Mouse (Mus musculus) intestine, embryonic 16.5 days (tissue): ENCODE data around the gene Hmox2. TPM values are rescaled to one million over a fixed set of nuclear protein-coding genes. Genes with fewer than 3 reads are reported as not detected.
"Not testable (repeated sequence)": the region's sequence is repeated elsewhere in the genome, so short reads cannot be mapped to it uniquely, and the experiment has no call there.

ENCODE experiments used
- ATAC-seq: fragments of 200-750 bp; cut with Nextera tagmentation; 2 replicates; pipeline ENCODE4 v1.8.0; 2017; ENCODE audit warnings: moderate TSS enrichment, moderate library complexity
- H3K27ac ChIP-seq: fragments of 300-500 bp; sonication (generic); 2 replicates; pipeline ENCODE4 v1.5.1; 2014; ENCODE audit warnings: mild to moderate bottlenecking, low read length
- H3K27me3 ChIP-seq: fragments of 300-500 bp; sonication (generic); replicated peaks from 2 replicates; pipeline ENCODE4 v1.6.1; 2014; ENCODE audit warnings: low read length, control low read depth, mixed read lengths; ENCODE audit not compliant: control insufficient read depth, insufficient read depth
- H3K36me3 ChIP-seq: fragments of 300-500 bp; sonication (generic); 2 replicates; pipeline ENCODE4 v1.6.1; 2014; ENCODE audit warnings: low read length, control low read depth; ENCODE audit not compliant: control insufficient read depth, insufficient read depth
- H3K4me1 ChIP-seq: fragments of 300-500 bp; sonication (generic); 2 replicates; pipeline ENCODE4 v1.6.1; 2014; ENCODE audit warnings: low read length, control low read depth, mixed read lengths; ENCODE audit not compliant: control insufficient read depth, insufficient read depth
- H3K4me2 ChIP-seq: fragments of 300-500 bp; sonication (generic); 2 replicates; pipeline ENCODE4 v1.6.1; 2014; ENCODE audit warnings: low read depth, low read length, control low read depth
- H3K4me3 ChIP-seq: fragments of 300-500 bp; sonication (generic); 2 replicates; pipeline ENCODE4 v1.5.1; 2014; ENCODE audit warnings: mild to moderate bottlenecking, low read length
- H3K9ac ChIP-seq: fragments of 300-500 bp; sonication (generic); 2 replicates; pipeline ENCODE4 v1.6.1; 2014; ENCODE audit warnings: low read depth, low read length
- H3K9me3 ChIP-seq: fragments of 300-500 bp; sonication (generic); 2 replicates; pipeline ENCODE4 v1.6.1; 2016; ENCODE audit warnings: low read length, control low read depth; ENCODE audit not compliant: control insufficient read depth
- WGBS: fragments of 180-500 bp; shearing (Covaris S2); extraction: QIAGEN DNeasy Blood & Tissue Kit; methylation state at CpG from one replicate; pipeline ENCODE4 v1.1.7; 2014; 5-methylcytosine and 5-hydroxymethylcytosine counted together
- polyA plus RNA-seq: library from polyadenylated mRNA; unstranded; fragments of >200 nt; fragmentation: Nextera tagmentation; extraction: Ambion mirVana; gene quantifications from 2 replicates; pipeline ENCODE4 v1.2.1, GENCODE M21; 2015

Gene Hmox2
- polyA plus RNA-seq, 1 experiment from 2014 or later: 88.7 TPM

- Histone ChIP-seq H3K27me3 (no peaks in the 10 kb centered on the region), H3K9me3 (no peaks in the 10 kb centered on the region), H3K4me2 (peak overlapping the region; percentile 92), H3K9ac (peak overlapping the region; percentile 91), H3K27ac (peak overlapping the region; percentile 42), H3K36me3 (0 out of 2 replicates have a peak, but pooled peaks cover 5% of the 10 kb centered on the region), H3K4me1 (peaks cover 7% of the 10 kb centered on the region; the same call in 1 of the 2 replicates), H3K4me3 (peak overlapping the region; percentile 95)
- WGBS: 1% methylated on average over 9 of the region's 9 CpGs
- no peak for ATAC-seq
Measured at GRCm38 (mm10) chr16:4684457-4684791, 41.7 kb upstream of the Hmox2 start.

DNA sequence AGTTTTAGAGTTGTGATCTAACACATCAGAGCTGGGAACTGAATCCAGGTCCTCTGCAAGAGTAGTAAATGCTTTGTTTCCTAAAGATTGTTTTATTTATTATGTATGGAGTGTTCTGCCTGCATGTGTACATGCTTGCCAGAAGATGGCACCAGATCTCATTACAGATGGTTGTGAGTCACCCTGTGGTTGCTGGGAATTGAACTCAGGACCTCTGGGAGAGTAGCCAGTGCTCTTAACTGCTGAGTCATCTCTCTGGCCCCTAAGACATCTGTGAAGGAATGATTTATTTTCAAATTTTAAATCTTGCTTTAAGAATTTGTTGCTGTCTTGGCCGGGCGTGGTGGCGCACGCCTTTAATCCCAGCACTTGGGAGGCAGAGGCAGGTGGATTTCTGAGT, 36.8 kb upstream of the Hmox2 start:
- not testable (repeated sequence) for H3K4me1 ChIP-seq, H3K4me3 ChIP-seq, H3K9ac ChIP-seq, H3K9me3 ChIP-seq, H3K27me3 ChIP-seq, ATAC-seq, H3K27ac ChIP-seq, H3K4me2 ChIP-seq
- H3K36me3 ChIP-seq: peaks cover 16% of the 10 kb centered on the region
- WGBS: 95% methylated on average over 4 of the region's 4 CpGs

GRCm38 (mm10) chr16:4701211-4701610, 24.9 kb upstream of the Hmox2 start:
- WGBS: 91% methylated on average over 3 of the region's 3 CpGs
- no peaks in the 10 kb centered on the region for H3K27me3 ChIP-seq
- no peak overlapping the region for H3K9ac ChIP-seq
- no peak overlapping the region for H3K4me2 ChIP-seq
- no peaks in the 10 kb centered on the region for H3K4me1 ChIP-seq
- peaks cover 26% of the 10 kb centered on the region for H3K36me3 ChIP-seq
- H3K27ac ChIP-seq: no peak overlapping the region
- H3K4me3 ChIP-seq: no peak overlapping the region
- ATAC-seq: no peak
- no peaks in the 10 kb centered on the region for H3K9me3 ChIP-seq

- Histone ChIP-seq H3K4me3 (no peak overlapping the region), H3K36me3 (peaks cover 26% of the 10 kb centered on the region), H3K9me3 (no peaks in the 10 kb centered on the region), H3K9ac (no peak overlapping the region), H3K4me2 (no peak overlapping the region), H3K27me3 (no peaks in the 10 kb centered on the region), H3K4me1 (no peaks in the 10 kb centered on the region), H3K27ac (no peak overlapping the region)
- 62% methylated on average over 1 of the region's 1 CpGs for WGBS
- ATAC-seq: no peak
Measured at GRCm38 (mm10) chr16:4702646-4703045, 23.5 kb upstream of the Hmox2 start.

DNA sequence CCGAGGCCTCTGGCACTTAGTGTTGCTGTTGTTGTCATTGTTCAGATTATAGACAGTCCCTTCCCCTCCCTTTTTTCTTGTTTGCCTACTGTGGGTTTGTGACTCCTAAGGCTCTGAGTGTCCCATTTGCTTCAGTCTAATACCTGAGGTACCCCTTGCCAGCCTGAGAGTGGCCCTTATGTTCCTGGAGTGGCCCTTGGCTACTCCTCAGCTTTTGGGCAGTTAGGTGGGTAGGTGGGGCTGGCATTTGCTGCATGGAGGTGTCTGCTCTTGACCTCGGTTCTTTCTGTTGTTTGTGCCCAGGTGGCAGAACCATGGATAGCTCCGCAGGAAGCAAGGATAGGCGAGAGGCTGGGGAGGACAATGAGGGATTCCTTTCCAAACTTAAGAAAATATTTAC, 20.6 kb upstream of the Hmox2 start:
- H3K27ac ChIP-seq: no peak overlapping the region
- H3K36me3 ChIP-seq: peaks cover 26% of the 10 kb centered on the region
- H3K4me3 ChIP-seq: no peak overlapping the region
- no peak overlapping the region for H3K4me2 ChIP-seq
- ATAC-seq: 0 out of 2 replicates have a peak, but pooled peaks have one; percentile 26
- no peaks in the 10 kb centered on the region for H3K9me3 ChIP-seq
- WGBS: 35% methylated on average over 4 of the region's 4 CpGs
- H3K4me1 ChIP-seq: no peaks in the 10 kb centered on the region
- no peak overlapping the region for H3K9ac ChIP-seq
- H3K27me3 ChIP-seq: no peaks in the 10 kb centered on the region

- H3K36me3 ChIP-seq: peaks cover 15% of the 10 kb centered on the region; the same call in 1 of the 2 replicates
- no peak overlapping the region for H3K27ac ChIP-seq
- 90% methylated on average over 4 of the region's 4 CpGs for WGBS
- no peak for ATAC-seq
- H3K4me3 ChIP-seq: no peak overlapping the region
- H3K27me3 ChIP-seq: no peaks in the 10 kb centered on the region
- no peaks in the 10 kb centered on the region for H3K9me3 ChIP-seq
- no peak overlapping the region for H3K4me2 ChIP-seq
- no peak overlapping the region for H3K9ac ChIP-seq
- H3K4me1 ChIP-seq: no peaks in the 10 kb centered on the region
Measured at GRCm38 (mm10) chr16:4711173-4711572, 15.0 kb upstream of the Hmox2 start.

DNA sequence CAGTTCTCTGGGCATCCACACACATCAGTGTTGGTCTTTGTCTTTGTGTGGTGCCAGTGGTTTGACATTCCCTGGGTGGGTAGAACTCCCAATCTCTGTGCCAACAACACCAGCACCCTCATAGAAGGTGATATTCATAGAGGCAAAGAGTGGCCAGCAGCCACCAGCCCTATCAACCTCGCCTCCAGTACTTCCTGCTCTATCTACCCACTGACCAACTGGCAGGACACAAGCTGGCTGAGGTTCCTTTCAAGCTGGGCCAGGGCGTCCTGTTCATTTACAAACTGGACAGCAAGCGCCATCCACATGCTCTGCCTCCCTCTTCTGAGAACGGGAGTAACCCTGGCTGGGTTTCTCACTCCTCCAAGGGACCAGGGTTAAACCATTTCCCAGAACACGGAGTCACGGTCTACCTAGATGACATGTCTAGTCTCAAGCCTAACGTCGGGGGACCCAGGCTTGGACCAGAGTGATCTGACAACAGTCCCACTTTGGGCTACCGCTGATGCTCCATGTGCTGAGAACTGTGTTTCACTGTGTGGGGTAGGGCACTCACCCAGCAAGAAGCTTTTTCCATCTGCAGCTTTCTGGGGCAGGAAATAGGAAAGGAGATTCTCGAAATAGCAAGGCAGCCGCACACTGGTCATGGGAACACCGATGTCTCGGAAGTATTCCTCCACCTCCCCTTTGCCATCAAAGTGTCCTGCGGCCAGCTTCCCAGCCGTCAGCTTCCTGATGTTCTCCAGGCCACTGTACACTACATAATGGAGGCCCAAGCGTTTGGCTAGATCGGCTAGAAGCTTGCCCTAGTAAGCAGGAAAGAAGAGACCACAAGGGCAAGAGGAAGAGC, 12.1 kb upstream of the Hmox2 start:
- Histone ChIP-seq H3K9ac (no peak overlapping the region), H3K4me1 (no peaks in the 10 kb centered on the region), H3K4me2 (no peak overlapping the region), H3K27ac (no peak overlapping the region), H3K9me3 (no peaks in the 10 kb centered on the region), H3K36me3 (0 out of 2 replicates have a peak, but pooled peaks cover 7% of the 10 kb centered on the region), H3K27me3 (no peaks in the 10 kb centered on the region), H3K4me3 (no peak overlapping the region)
- ATAC-seq: no peak
- WGBS: 85% methylated on average over 17 of the region's 17 CpGs

DNA sequence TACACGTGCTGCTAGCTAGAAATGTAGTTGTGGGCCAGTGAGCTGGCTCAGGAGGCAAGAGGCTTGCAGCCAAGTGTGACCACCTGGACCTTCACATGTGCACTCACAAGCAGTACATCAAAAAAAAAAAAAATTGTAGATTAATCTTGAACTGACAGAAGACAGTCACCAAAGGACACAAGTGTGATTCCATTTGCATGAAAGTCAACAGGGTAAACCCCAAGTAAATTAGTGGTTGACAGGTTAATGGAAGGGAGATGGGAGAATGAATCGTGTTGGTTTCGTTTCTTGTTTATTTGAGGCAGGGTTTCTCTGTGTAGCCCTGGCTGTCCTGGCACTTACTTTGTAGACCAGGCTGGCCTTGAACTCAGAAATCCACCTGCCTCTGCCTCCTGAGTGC, 8.3 kb upstream of the Hmox2 start:
- H3K27me3 ChIP-seq: no peaks in the 10 kb centered on the region
- H3K9ac ChIP-seq: 0 out of 2 replicates have a peak overlapping the region, but pooled peaks have one; percentile 76
- no peaks in the 10 kb centered on the region for H3K36me3 ChIP-seq
- H3K4me3 ChIP-seq: peak overlapping the region; percentile 65
- no peaks in the 10 kb centered on the region for H3K9me3 ChIP-seq
- peak overlapping the region; percentile 68 for H3K4me2 ChIP-seq
- no peak for ATAC-seq
- no peak overlapping the region for H3K27ac ChIP-seq
- H3K4me1 ChIP-seq: no peaks in the 10 kb centered on the region
- 49% methylated on average over 3 of the region's 3 CpGs for WGBS

DNA sequence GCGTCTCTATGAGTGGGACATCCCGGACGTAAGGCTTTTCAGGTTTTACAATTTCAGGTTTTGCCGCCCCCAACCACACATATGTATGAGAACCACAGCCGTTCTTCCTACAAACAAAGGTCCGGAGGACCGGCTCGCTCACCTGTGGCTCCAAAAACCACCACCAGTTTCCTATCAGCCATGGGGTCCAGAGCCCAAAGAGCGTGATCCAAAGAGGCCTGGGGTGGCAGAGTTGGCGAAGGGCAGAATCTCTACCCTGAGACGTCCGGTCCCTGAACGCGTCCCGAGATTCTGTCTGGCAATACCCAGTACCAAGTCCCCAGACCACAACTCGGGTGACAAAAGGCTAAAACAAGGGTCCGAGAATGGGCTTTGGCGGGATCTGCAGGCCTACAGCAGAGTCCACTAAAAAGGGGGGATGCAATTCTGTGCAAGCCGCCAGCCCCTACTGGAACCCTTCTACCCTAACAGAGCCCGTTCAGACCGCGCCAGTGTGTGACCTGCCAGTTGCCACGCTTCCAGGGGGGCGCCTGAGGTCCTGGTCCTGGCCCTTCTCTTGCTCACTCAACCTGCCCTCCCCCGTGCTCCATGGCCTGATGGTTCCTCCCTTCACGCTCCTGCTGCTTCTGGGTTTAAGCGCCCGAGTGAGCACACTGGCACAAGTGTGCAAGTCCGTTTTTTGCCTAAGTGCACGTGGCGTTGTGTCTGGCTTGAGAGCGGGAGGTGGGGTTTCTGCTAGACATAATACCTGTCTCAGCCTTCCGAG, 7.2 kb upstream of the Hmox2 start, which contains the start of gene Nmral1:
Gene Nmral1, minus strand, starts transcription at position 604 of the 766 bp plus-strand sequence.
- H3K4me2 ChIP-seq: peak within 1 kb of the TSS; percentile 68
- H3K4me3 ChIP-seq: peak within 1 kb of the TSS; percentile 65
- H3K4me1 ChIP-seq: no peaks in the 10 kb centered on the region
- no peaks in the 10 kb centered on the region for H3K9me3 ChIP-seq
- peak; percentile 94 for ATAC-seq
- H3K9ac ChIP-seq: peak within 1 kb of the TSS; percentile 76
- H3K27me3 ChIP-seq: no peaks in the 10 kb centered on the region
- no peaks in the 10 kb centered on the region for H3K36me3 ChIP-seq
- peak within 1 kb of the TSS; percentile 34; the same call in 1 of the 2 replicates for H3K27ac ChIP-seq
- WGBS: 10% methylated on average over 33 of the region's 33 CpGs
